Mouse (Mus musculus) kidney, adult 2 months (tissue): Measurements from ENCODE around the gene Coa5. TPM values are rescaled to one million over a fixed set of nuclear protein-coding genes. Genes with fewer than 3 reads are reported as not detected.
A peak's percentile ranks its signal among the peaks of the same experiment; 100 is the strongest.

Experiments
- DNase-seq: peaks from one replicate; pipeline ENCODE4 v3.0.0; 2021
- H3K27ac ChIP-seq: fragments of 200-500 bp; 2 replicates; pipeline ENCODE4 v1.5.1; 2012; ENCODE audit warnings: low read depth, low read length, control low read depth, inconsistent platforms; ENCODE audit not compliant: insufficient read depth
- H3K27me3 ChIP-seq: fragments of 200-500 bp; replicated peaks from 2 replicates; pipeline ENCODE4 v1.6.1; 2012; ENCODE audit warnings: mild to moderate bottlenecking, moderate library complexity, low read length, inconsistent platforms; ENCODE audit not compliant: control insufficient read depth, insufficient read depth
- H3K36me3 ChIP-seq: fragments of 200-500 bp; 2 replicates; pipeline ENCODE4 v1.6.1; 2012; ENCODE audit warnings: mild to moderate bottlenecking, moderate library complexity, low read length, inconsistent platforms; ENCODE audit not compliant: control insufficient read depth, insufficient read depth
- H3K4me1 ChIP-seq: fragments of 200-500 bp; 2 replicates; pipeline ENCODE4 v1.6.1; 2011; ENCODE audit warnings: low read length; ENCODE audit not compliant: control insufficient read depth, insufficient read depth
- H3K4me3 ChIP-seq: fragments of 200-500 bp; 2 replicates; pipeline ENCODE4 v1.5.1; 2011; ENCODE audit warnings: mild to moderate bottlenecking, low read depth, low read length, control low read depth; ENCODE audit not compliant: insufficient read depth
- CTCF ChIP-seq: fragments of 200-500 bp; conservative IDR thresholded peaks from 2 replicates; pipeline ENCODE4 v1.5.1; 2011; ENCODE audit warnings: low read depth, mild to moderate bottlenecking, control low read depth, low read length, moderate library complexity, mixed read lengths; ENCODE audit not compliant: insufficient read depth, insufficient read length
- POLR2A ChIP-seq: fragments of 200-500 bp; IDR thresholded peaks from one replicate; pipeline ENCODE4 v1.6.1; 2011; ENCODE audit warnings: low read depth, low read length, control low read depth
- whole genome bisulfite sequencing: fragments of 180-500 bp; shearing (Covaris S2); methylation state at CpG from one replicate; pipeline ENCODE4 v1.1.7; 2018; 5-methylcytosine and 5-hydroxymethylcytosine counted together
- polyA plus RNA-seq: library from polyadenylated mRNA; depleted of rRNA; stranded (reverse); fragments of >200 nt; gene quantifications from 2 replicates; pipeline ENCODE4 v1.2.3, GENCODE M21; 2012

Coa5 gene
- polyA plus RNA-seq, 1 experiment = 83.9 TPM

DNA sequence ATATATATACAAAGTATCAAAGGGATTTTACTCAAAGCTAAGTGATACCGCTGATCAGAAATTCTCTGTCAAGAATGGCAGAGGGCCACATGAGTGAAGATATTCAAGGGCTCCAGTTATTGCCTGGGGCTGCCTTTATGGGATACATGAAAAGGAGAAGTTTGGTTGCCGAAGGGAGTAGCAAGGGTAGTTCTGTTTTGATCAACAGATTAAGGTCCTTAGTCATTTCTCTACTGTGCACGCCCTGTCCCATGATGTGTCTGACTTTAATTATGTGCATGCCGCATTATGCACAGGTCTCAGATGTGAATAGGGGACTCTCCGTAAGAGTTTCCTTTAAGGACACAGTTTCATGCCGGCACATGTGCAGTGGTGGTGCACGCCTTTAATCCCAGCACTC, 27.6 kb upstream of the Coa5 start:
- no peaks in the 10 kb centered on the region for H3K27me3 ChIP-seq
- H3K27ac ChIP-seq = no peak overlapping the region
- WGBS = 94% methylated on average over 7 of the region's 7 CpGs
- H3K4me1 ChIP-seq = no peaks in the 10 kb centered on the region
- H3K4me3 ChIP-seq = no peak overlapping the region
- DNase-seq = no peak
- no peaks in the 10 kb centered on the region for H3K36me3 ChIP-seq
- TF ChIP-seq CTCF (no peak), POLR2A (no peak)

DNA sequence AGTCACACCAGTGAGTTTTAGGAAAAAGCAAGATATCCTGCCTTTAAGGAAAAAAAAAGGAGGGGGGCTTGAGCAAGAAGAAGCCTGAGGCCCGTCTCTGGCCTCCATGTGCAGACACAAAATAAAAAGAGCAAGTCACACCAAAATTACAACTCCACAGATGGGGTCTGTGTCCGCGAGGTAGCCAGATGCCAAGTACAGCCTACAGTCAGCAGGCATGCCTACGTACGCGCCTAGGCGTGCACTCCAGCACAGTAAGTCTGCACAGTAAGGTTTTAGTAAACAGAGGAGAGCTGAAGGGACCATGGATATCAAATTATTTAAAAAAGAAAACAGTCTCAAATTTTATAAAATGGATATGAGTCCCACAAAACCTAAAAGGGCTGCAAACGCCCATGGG, 21.4 kb upstream of the Coa5 start:
- Histone ChIP-seq H3K4me3 (no peak overlapping the region), H3K27ac (no peak overlapping the region), H3K27me3 (no peaks in the 10 kb centered on the region), H3K36me3 (no peaks in the 10 kb centered on the region; the same call in 1 of the 2 replicates), H3K4me1 (no peaks in the 10 kb centered on the region)
- TF ChIP-seq CTCF (no peak), POLR2A (no peak)
- WGBS = 95% methylated on average over 8 of the region's 8 CpGs
- no peak for DNase-seq

DNA sequence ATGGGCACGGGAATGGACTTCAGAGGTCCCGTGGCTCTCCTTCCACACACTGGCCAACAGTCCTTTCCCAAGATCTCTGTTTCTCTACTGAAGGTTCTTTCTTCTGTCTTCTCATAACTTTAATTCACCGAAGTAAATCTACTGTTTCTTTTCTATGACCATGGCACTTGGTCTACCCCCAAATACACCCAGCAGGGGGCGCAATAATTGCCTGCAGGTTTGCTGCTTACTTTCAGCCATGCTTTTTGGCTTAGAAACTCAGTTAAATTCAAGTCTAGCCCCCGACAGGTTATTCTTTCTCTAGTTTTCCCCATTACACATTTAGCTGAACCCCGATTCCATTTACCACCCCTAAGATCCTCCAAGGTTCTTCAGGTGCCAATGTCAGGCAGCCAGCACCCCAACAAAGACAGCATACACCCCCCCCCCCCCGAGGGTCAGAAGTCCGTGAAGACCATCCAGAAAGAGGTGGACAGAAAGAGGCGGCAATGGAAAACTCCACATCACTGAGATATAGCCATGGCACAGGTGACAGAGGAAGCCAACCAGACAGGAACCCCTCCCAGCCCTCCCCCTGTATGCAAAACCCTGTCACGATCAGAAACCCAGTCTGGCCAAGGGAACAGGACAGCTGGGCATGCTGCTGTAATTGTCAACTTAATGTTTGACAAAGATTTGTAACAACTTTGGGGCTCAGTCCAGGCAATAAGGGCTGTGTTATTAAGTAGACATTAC, 18.6 kb upstream of the Coa5 start:
- 77% methylated on average over 10 of the region's 10 CpGs for WGBS
- Histone ChIP-seq H3K27me3 (no peaks in the 10 kb centered on the region), H3K4me3 (no peak overlapping the region), H3K27ac (no peak overlapping the region), H3K4me1 (no peaks in the 10 kb centered on the region), H3K36me3 (no peaks in the 10 kb centered on the region; the same call in 1 of the 2 replicates)
- DNase-seq = peak; percentile 36
- TF ChIP-seq CTCF = peak; percentile 59
- no peak for TF ChIP-seq POLR2A

DNA sequence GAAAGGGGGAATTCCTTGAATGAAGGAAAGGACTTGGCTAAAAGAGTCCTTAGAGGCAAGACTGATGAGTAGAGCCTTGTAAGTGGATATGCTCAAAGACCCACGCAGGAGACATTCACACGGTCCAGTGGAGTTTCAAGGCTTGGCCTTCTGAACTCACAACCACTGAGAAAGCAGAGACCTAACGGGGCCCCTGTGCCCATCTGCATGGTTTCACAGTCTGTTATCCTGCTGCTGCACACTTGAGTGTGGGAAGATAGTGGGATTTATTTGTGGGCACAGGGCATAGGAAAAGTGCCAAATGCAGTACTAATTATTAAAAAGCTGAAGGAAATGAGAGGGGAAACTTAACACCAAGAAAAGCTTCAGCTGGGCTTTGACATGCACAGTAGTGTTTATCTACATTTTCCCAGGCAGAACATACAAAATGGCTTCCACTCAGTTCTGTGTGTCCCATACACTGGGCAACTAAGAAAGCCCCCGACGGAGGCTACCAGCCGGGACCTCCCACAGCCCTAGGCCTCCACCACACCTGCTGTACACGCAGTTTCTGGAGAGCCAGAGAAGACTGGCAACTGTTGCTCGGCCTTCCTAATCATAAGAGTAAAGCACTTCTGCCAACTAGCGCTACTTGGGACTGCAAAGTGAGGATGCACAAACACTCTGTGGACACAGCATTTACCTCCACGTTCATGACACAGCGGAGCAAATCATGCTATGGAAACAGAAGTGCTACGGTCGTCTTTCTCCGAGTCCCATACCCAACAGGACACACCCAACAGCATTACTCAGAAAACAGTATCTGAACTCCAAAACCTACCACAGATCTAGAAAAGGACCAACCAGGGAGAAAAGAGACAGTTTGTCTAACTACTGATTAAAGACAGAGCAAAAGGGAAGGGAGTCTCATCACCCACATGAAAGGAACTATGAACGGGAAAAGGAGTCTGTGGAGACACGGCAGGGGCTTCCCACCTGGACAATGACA, 13.2 kb upstream of the Coa5 start:
- Histone ChIP-seq H3K4me1 (no peaks in the 10 kb centered on the region), H3K27me3 (no peaks in the 10 kb centered on the region), H3K4me3 (no peak overlapping the region), H3K36me3 (peaks cover 2% of the 10 kb centered on the region), H3K27ac (no peak overlapping the region)
- DNase-seq = no peak
- TF ChIP-seq POLR2A (no peak), CTCF (no peak)
- WGBS = 86% methylated on average over 16 of the region's 16 CpGs

DNA sequence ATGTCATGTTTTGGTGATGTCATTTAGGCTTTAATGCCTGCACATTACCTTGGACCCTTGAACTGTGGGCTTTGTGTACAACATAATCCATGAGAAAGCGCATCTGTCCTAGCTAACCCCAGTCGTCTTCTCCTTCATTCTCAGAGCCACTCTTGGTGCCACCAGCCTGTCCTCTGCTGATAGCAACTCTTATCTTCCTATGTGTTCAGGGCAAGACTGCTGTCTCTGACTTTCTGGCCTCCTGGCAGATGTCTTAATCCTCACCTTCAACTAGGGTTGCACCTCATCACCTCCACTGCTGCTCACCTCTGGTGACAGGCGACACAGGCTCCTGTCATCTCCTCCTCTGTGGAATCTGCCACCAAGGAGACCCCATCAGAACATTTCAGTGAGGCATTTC, 6.5 kb upstream of the Coa5 start:
- H3K27me3 ChIP-seq = no peaks in the 10 kb centered on the region
- H3K4me1 ChIP-seq = no peaks in the 10 kb centered on the region
- TF ChIP-seq CTCF = no peak
- TF ChIP-seq POLR2A = no peak
- WGBS = 93% methylated on average over 3 of the region's 3 CpGs
- no peak overlapping the region for H3K4me3 ChIP-seq
- peaks cover 5% of the 10 kb centered on the region; the same call in 1 of the 2 replicates for H3K36me3 ChIP-seq
- H3K27ac ChIP-seq = no peak overlapping the region
- DNase-seq = no peak

DNA sequence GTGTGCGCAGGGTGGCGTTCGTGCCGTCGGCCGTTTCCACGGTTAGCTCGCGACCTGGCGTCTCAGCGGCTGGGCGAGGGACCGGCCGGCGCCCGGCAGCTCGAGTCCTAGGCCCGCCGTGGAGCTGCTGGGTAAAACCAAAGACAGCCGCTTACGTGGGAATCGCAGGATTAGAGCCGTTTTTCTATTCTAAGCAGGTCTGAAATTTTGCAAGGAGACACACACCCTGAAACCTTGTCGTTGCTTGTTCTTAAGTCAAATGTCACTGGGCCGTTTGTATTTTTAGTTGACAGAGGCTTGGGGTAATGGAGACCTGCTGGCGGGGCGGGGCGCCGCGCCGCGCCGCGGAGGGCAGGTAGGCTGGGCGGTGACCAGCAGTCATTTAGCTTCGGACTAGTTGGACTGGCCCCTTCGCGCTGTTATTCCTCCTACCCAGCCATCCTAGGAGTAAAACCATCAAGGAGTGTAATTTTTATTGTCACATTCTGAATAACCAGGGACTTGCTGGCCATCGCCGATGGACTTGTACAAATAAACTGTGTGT, 466 bp upstream of the Coa5 start:
- under 1% methylated on average over 40 of the region's 40 CpGs for WGBS
- Histone ChIP-seq H3K27me3 (no peaks in the 10 kb centered on the region), H3K4me1 (peaks cover 8% of the 10 kb centered on the region), H3K27ac (peak overlapping the region; percentile 39; the same call in 1 of the 2 replicates), H3K36me3 (no peaks in the 10 kb centered on the region), H3K4me3 (peak overlapping the region; percentile 74)
- TF ChIP-seq CTCF (no peak), POLR2A (no peak)
- no peak for DNase-seq
